ENCODE assay signal across 22 mouse cellular contexts in genomic region chr16:78417733-78418132, GRCm38 (mm10). TPM values are rescaled to one million over a fixed set of nuclear protein-coding genes. Genes with fewer than 3 reads are reported as not detected.
DNase-seq lines count a peak whose midpoint lies in the region; TF ChIP-seq lines count a peak whose summit lies in the region.
"Had no signal": no experiment of that assay in that cellular context is flagged by ENCODE, and none has a peak within 500 bp of the region (broad histone marks: within the 10 kb centered on the region; RNA-seq: fewer than 3 reads in every experiment).

No protein-coding gene starts in this region.

- DNase-seq in gastrocnemius, adult 2 months: no peak
- no peak for DNase-seq in gastrocnemius, adult 8-10 months (ENCODE audit: low spot score in 2 of 2)
- DNase-seq in right cerebral cortex, adult 18-20 months: peak; percentile 29
- DNase-seq in right cerebral cortex, postnatal 10 days (ENCODE audit: low spot score in 2 of 2): no peak
- peak; percentile 17 for DNase-seq in ES-CJ7 (ENCODE audit: low read depth, low spot score)
- peak; percentile 21 for DNase-seq in R1 (ENCODE audit: low read depth, low spot score)
- no peak for DNase-seq in thymus, postnatal 14 days
- no peak for DNase-seq in frontal cortex, postnatal 10 days (ENCODE audit: low spot score in 2 of 2)
- DNase-seq: adrenal gland, adult 8-10 months; adrenal gland, postnatal 36 days; cerebellum, adult 11-12 months; cerebellum, adult 9-11 months; cerebellum, postnatal 36 days; gastrocnemius, postnatal 36 days; heart, adult 18-20 months; heart, postnatal 14 days had no signal

- TF ChIP-seq CTCF in gastrocnemius, adult 2 months (IDR thresholded peaks at IDR 0.05): no peak

- peak overlapping the region; percentile 64; the same call in 1 of the 2 replicates for H3K27ac ChIP-seq in gastrocnemius, adult 2 months
- H3K27ac ChIP-seq: embryonic facial prominence, embryonic 15.5 days; forebrain, embryonic 10.5 days; heart, embryonic 15.5 days; hindbrain, embryonic 13.5 days; hindbrain, postnatal 0 days had no signal

- intact Hi-C loops in gastrocnemius, adult 2 months (cut with DNase I): no loop called here

- no peak overlapping the region for H3K4me3 ChIP-seq in gastrocnemius, adult 2 months
- H3K4me3 ChIP-seq: embryonic facial prominence, embryonic 15.5 days; erythroblast, embryonic 14.5 days; forebrain, embryonic 10.5 days; heart, embryonic 15.5 days; hindbrain, embryonic 13.5 days had no signal

RNA-seq across cellular contexts. Expression of gene Btg3, which starts 40.7 kb away (rescaled TPM):
- total RNA-seq in gastrocnemius, adult 2 months (2021): 1 to 10 TPM; 1.8 to 4.5 TPM
- total RNA-seq in gastrocnemius, adult 8-10 months (2022): 1 to 10 TPM in 3 of 4 experiments, under 1 TPM in 1; 0.99 to 2.6 (median 1.7) TPM

Comparison
In these comparisons a context has a peak if more than half of its experiments do, and no peak if none do; other contexts are left out.
1. DNase-seq: peak in right cerebral cortex, adult 18-20 months (single experiment), ES-CJ7 (single experiment) and R1 (single experiment); none in gastrocnemius, adult 2 months (single experiment), gastrocnemius, adult 8-10 months (0 of 2), right cerebral cortex, postnatal 10 days (0 of 2), thymus, postnatal 14 days (single experiment) and frontal cortex, postnatal 10 days (0 of 2).